Mouse (Mus musculus): Measurements from ENCODE around the gene Elf5.

Elf5 gene

DNA sequence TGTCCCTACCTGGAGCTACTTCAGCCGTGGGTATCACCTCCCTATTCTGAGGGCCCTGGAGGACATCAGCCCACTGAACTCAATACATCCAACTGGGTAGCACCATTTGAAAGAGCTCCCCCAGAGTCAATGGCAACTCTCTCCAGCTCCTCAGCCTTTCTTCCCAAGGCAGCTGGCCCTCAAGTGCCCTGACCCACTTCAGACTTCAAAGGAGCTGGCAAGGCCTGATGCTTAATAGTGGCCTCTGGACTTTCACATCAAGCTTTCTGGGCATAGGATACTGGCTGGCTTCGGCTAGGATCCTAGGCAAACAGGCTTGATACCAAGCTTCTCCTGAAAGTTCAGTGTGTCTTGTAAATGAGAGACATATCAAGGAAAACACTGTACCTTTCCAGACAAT lies 23.6 kb downstream of the Elf5 start:
- no peak for DNase-seq (ENCODE audit: low read depth)

- DNase-seq (ENCODE audit: low read depth), result no peak
Observed at GRCm38 (mm10) chr2:103436534-103436933, 25.0 kb downstream of the Elf5 start.

GRCm38 (mm10) chr2:103439071-103439622 lies 27.7 kb downstream of the Elf5 start:
- no peak for DNase-seq (ENCODE audit: low read depth)

- peak; percentile 47 for DNase-seq (ENCODE audit: low read depth)
Observed at GRCm38 (mm10) chr2:103439710-103440109, 28.2 kb downstream of the Elf5 start.

- no peak for DNase-seq (ENCODE audit: low read depth)
Observed at GRCm38 (mm10) chr2:103445776-103446175, 34.3 kb downstream of the Elf5 start.

DNA sequence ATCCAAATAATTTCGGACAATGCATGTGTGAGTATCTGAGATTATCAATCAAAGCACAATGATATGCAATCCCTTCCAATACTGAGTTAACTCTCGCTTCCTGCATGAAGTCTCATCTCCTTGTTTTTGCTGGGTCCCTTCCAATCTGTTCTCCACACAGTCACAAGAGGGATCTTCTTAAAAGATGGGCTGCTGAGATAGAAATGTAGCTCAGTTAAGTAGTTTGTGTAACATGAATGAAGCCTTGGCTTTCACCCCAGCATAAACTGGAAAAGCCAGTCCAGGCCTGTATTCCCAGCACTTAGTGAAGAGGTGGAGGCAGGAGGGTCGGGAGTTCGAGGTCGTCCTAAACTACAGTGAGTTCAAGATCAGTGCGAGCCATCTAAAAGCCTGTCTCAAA lies 34.8 kb downstream of the Elf5 start:
- DNase-seq (ENCODE audit: low read depth), result no peak

DNA sequence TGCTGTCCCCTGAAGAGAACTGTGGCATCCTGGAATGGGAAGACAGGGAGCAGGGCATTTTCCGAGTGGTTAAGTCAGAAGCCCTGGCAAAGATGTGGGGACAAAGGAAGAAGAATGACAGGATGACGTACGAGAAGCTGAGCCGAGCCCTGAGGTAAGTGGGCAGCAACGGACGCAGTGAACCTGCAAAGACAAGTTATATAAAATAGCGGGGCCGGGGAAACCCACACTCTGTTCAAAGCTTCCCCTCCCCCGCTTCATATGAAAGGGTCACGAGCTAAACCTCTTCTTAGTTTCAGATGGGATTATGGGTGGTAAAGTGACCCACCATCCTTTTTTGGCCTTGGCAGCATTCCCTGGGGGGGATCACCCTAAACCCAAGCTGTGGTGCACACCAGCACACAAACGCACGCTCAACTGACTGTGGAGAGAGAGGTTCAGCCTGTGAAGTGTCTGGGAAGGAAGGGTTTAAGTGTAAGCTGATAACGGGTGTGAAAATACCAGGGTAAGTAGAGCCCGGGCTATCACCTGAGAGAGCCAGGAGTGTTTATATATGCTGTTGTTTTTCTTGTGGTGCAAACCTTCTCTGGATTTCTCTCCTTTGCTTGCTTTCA lies 37.6 kb downstream of the Elf5 start:
- no peak for DNase-seq (ENCODE audit: low read depth)

GRCm38 (mm10) chr2:103449813-103450212 lies 38.3 kb downstream of the Elf5 start:
- DNase-seq (ENCODE audit: low read depth), result no peak

DNA sequence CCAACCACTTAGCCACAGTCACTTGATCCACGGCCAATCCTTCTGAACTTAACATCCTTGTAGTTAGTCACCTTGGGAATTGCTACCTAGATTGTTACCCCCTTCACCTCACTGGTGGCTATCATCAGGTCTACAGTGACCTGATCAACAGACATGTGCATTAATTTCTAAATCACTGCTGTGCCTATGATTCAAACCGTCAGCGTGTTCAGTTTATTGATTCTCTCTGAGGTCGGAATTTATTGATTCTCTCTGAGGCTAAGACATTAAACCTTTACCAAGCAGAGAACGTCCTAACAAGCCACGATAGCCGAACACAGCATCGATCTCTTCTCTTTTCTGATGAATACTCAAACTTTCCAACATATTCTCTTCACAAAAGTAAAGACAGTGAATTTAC lies 38.8 kb downstream of the Elf5 start:
- no peak for DNase-seq (ENCODE audit: low read depth)

GRCm38 (mm10) chr2:103452550-103452949 lies 41.1 kb downstream of the Elf5 start:
- no peak for DNase-seq (ENCODE audit: low read depth)

DNA sequence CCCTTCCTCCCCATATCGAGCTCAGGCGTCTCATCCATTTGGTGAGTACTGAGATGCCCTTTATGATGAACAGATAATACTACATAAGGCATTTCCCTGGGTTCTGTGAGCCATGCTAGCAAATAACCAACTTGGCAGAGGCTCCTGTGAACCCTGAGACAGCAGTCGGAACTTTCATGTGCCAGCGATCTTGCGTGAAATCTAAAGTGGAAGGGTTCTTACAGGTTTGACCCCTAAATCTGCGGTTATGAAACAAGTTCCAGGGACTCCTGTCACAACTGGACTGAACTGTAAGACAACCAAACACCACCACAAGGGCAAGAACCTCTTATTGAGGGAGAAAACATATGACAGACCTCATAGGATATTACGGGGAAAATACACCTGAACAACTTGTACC lies 44.3 kb downstream of the Elf5 start:
- no peak for DNase-seq (ENCODE audit: low read depth)

GRCm38 (mm10) chr2:103456646-103457045 lies 45.2 kb downstream of the Elf5 start:
- no peak for DNase-seq (ENCODE audit: low read depth)

DNA sequence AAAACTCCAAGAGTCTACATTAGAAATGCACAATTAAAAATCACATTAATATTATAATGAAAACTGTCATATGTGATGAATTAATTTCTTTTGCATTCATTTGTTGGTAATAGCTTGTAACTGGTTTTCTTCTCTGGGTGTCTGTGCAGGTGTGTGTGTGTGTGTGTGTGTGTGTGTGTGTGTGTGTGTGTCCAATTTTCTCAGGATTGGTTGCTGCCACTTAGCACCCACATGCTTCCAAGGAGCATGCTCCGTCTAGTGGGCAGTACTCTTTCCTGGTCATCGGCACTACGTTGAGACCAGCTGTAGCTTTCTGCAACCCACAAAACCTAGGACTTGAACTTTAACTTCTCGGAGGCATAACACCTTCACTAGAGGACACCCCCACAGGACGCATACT lies 45.6 kb downstream of the Elf5 start:
- DNase-seq (ENCODE audit: low read depth), result no peak

GRCm38 (mm10) chr2:103457628-103458027 lies 46.1 kb downstream of the Elf5 start:
- no peak for DNase-seq (ENCODE audit: low read depth)

- DNase-seq (ENCODE audit: low read depth), result no peak
Observed at GRCm38 (mm10) chr2:103459069-103459468, 47.6 kb downstream of the Elf5 start.

GRCm38 (mm10) chr2:103461210-103461609 lies 49.7 kb downstream of the Elf5 start:
- DNase-seq (ENCODE audit: low read depth), result no peak

GRCm38 (mm10) chr2:103461743-103462142 lies 50.3 kb downstream of the Elf5 start:
- peak; percentile 53 for DNase-seq (ENCODE audit: low read depth)

GRCm38 (mm10) chr2:103462746-103463145 lies 51.3 kb downstream of the Elf5 start:
- no peak for DNase-seq (ENCODE audit: low read depth)

- DNase-seq (ENCODE audit: low read depth), result peak; percentile 57
Observed at GRCm38 (mm10) chr2:103464524-103464923, 53.0 kb downstream of the Elf5 start.

- DNase-seq (ENCODE audit: low read depth), result no peak
Observed at GRCm38 (mm10) chr2:103465429-103465828, 53.9 kb downstream of the Elf5 start.

GRCm38 (mm10) chr2:103466272-103466671 lies 54.8 kb downstream of the Elf5 start:
- DNase-seq (ENCODE audit: low read depth), result no peak

DNA sequence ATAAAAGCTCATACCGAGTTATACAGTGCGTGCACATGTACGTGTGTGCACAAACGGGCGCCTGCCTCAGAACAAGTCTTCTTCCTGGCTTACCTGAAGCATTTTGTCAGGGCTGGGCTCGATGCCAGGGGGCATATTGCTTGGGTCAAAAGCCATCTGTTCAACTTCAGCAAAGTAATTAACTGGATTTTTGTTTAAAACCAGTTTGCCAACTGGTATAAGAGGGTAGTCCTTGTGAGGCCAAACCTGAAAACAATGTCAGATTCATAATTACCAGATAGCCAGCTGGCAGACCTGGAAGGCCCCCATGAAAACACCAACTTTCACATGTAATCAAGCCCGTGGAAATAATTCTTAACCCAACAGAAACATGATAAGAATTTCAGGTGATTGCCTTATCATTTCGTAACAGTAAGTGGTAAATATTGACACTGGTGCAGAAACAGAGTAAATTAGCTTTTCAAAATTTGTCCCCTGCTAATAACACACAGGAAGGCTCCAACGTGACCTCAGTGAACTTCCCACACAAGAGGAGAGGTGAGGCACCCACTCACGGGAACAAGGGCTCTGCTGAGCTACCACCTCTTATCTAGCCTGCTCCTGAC lies 55.6 kb downstream of the Elf5 start:
- no peak for DNase-seq (ENCODE audit: low read depth)

DNA sequence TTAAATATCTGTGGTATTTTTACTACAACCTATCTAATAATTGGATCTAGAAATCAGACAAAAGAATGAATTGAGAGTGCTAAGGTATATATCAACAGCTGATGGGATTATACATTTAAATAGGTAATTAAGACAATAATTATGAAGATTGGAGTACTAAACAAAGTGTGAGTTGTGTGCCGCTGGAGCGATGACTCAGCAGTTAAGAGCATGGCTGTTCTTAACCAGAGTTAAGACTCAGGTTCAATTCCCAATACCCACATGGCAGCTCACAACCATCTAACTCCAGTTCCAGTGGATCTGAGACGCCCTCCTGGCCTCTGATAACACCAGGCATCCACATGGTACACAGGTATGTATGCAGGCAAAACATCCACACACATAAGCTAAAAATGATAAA lies 61.9 kb downstream of the Elf5 start:
- no peak for DNase-seq (ENCODE audit: low read depth)

- DNase-seq (ENCODE audit: low read depth), result no peak
Observed at GRCm38 (mm10) chr2:103476180-103476579, 64.7 kb downstream of the Elf5 start.
